In genomic region chr16:85141404-85141803, GRCm38 (mm10) we compare ENCODE assay signal across 29 mouse cellular contexts. TPM values are rescaled to one million over a fixed set of nuclear protein-coding genes. Genes with fewer than 3 reads are reported as not detected.
DNase-seq lines count a peak whose midpoint lies in the region; ATAC-seq and TF ChIP-seq lines count a peak whose summit lies in the region.
"Had no signal": no experiment of that assay in that cellular context is flagged by ENCODE, and none has a peak within 500 bp of the region (broad histone marks: within the 10 kb centered on the region; RNA-seq: fewer than 3 reads in every experiment).

No protein-coding gene starts in this region.

- DNase-seq in heart, adult 2 months = no peak
- DNase-seq in lung, postnatal 0 days (ENCODE audit: low spot score) = peak; percentile 25
- no peak for DNase-seq in lung, postnatal 14 days
- no peak for DNase-seq in stomach, postnatal 0 days (ENCODE audit: low spot score)
- no peak for DNase-seq in gastrocnemius, adult 18-20 months (ENCODE audit: low spot score)
- DNase-seq: adrenal gland, adult 8-10 months; adrenal gland, postnatal 25 days; B cell, adult 2 months; cerebellum, adult 18-20 months; cerebellum, adult 9-10 months; cerebellum, postnatal 25 days; gastrocnemius, postnatal 10 days; gastrocnemius, postnatal 36 days; heart, postnatal 10 days; heart, postnatal 36 days had no signal

- H3K4me1 ChIP-seq in heart, adult 2 months (ENCODE audit: control insufficient read depth, insufficient read depth, low read length) = peaks cover 10% of the 10 kb centered on the region
- peaks cover 31% of the 10 kb centered on the region for H3K4me1 ChIP-seq in heart, embryonic 12.5 days (replicated peaks)
- H3K4me1 ChIP-seq in lung, postnatal 0 days (ENCODE audit: insufficient read depth, low read depth, low read length) = 0 out of 2 replicates have a peak, but pooled peaks cover 3% of the 10 kb centered on the region
- H3K4me1 ChIP-seq in stomach, postnatal 0 days (replicated peaks; ENCODE audit: control insufficient read depth, insufficient read depth) = no peaks in the 10 kb centered on the region
- H3K4me1 ChIP-seq: intestine, embryonic 15.5 days had no signal

- H3K79me2 ChIP-seq in heart, adult 2 months (replicated peaks; ENCODE audit: control insufficient read depth, insufficient read depth, low read length) = peaks cover 5% of the 10 kb centered on the region

- 68% methylated on average over 4 of the region's 4 CpGs for WGBS in heart, adult 2 months
- 77% methylated on average over 4 of the region's 4 CpGs for WGBS in heart, embryonic 12.5 days
- 51% methylated on average over 4 of the region's 4 CpGs for WGBS in lung, postnatal 0 days
- 51% methylated on average over 4 of the region's 4 CpGs for WGBS in stomach, postnatal 0 days

- no peaks in the 10 kb centered on the region for H3K27me3 ChIP-seq in heart, adult 2 months (ENCODE audit: control insufficient read depth, insufficient read depth, low read length)
- no peaks in the 10 kb centered on the region for H3K27me3 ChIP-seq in heart, embryonic 12.5 days (replicated peaks)
- H3K27me3 ChIP-seq in lung, postnatal 0 days (replicated peaks; ENCODE audit: insufficient read depth, low read length) = no peaks in the 10 kb centered on the region
- H3K27me3 ChIP-seq in stomach, postnatal 0 days (ENCODE audit: control insufficient read depth, insufficient read depth, low read length) = no peaks in the 10 kb centered on the region
- H3K27me3 ChIP-seq: embryonic facial prominence, embryonic 12.5 days; embryonic facial prominence, embryonic 15.5 days; forebrain, embryonic 12.5 days; forebrain, embryonic 15.5 days; heart, embryonic 15.5 days; hindbrain, embryonic 13.5 days; intestine, embryonic 15.5 days had no signal

- no peak for ATAC-seq in heart, embryonic 12.5 days (ENCODE audit: insufficient number of reproducible peaks, low FRiP score)
- no peak for ATAC-seq in lung, postnatal 0 days
- ATAC-seq in stomach, postnatal 0 days (ENCODE audit: low FRiP score, low TSS enrichment) = peak; percentile 49
- ATAC-seq: activated CD4-positive, CD25-positive, alpha-beta regulatory T cell, adult 4 months; forebrain, embryonic 15.5 days; hindbrain, embryonic 16.5 days; intestine, embryonic 15.5 days had no signal

- peaks cover 9% of the 10 kb centered on the region for H3K36me3 ChIP-seq in heart, adult 2 months (ENCODE audit: control insufficient read depth, insufficient read depth, low read length)
- H3K36me3 ChIP-seq in heart, embryonic 12.5 days = no peaks in the 10 kb centered on the region
- H3K36me3 ChIP-seq in lung, postnatal 0 days (ENCODE audit: insufficient read depth, low read length) = no peaks in the 10 kb centered on the region
- H3K36me3 ChIP-seq in stomach, postnatal 0 days (ENCODE audit: control insufficient read depth, insufficient read depth, low read length) = no peaks in the 10 kb centered on the region
- H3K36me3 ChIP-seq: embryonic facial prominence, embryonic 12.5 days; embryonic facial prominence, embryonic 15.5 days; forebrain, embryonic 12.5 days; forebrain, embryonic 15.5 days; heart, embryonic 15.5 days; hindbrain, embryonic 13.5 days; intestine, embryonic 15.5 days had no signal

- H3K9ac ChIP-seq in heart, adult 2 months (ENCODE audit: low read depth, low read length) = no peak overlapping the region
- H3K9ac ChIP-seq in heart, embryonic 12.5 days = no peak overlapping the region
- H3K9ac ChIP-seq in lung, postnatal 0 days (replicated peaks; ENCODE audit: low read depth) = no peak overlapping the region
- no peak overlapping the region for H3K9ac ChIP-seq in stomach, postnatal 0 days (ENCODE audit: low read length)
- H3K9ac ChIP-seq: embryonic facial prominence, embryonic 12.5 days; embryonic facial prominence, embryonic 15.5 days; forebrain, embryonic 12.5 days; forebrain, embryonic 15.5 days; heart, embryonic 15.5 days; hindbrain, embryonic 13.5 days; intestine, embryonic 15.5 days had no signal

- intact Hi-C loops in heart, adult 2 months (cut with DNase I) = no loop called here

- no peak overlapping the region for H3K4me3 ChIP-seq in heart, adult 2 months
- no peak overlapping the region for H3K4me3 ChIP-seq in heart, embryonic 12.5 days
- no peak overlapping the region for H3K4me3 ChIP-seq in lung, postnatal 0 days (ENCODE audit: low read depth, low read length)
- no peak overlapping the region for H3K4me3 ChIP-seq in stomach, postnatal 0 days (ENCODE audit: low read depth, low read length)
- H3K4me3 ChIP-seq: embryonic facial prominence, embryonic 12.5 days; embryonic facial prominence, embryonic 15.5 days; erythroblast, embryonic 14.5 days; forebrain, embryonic 12.5 days; forebrain, embryonic 15.5 days; heart, embryonic 15.5 days; hindbrain, embryonic 10.5 days; hindbrain, embryonic 13.5 days; intestine, embryonic 15.5 days had no signal

- no peak for TF ChIP-seq EP300 in heart, adult 2 months (IDR thresholded peaks at IDR 0.05; ENCODE audit: insufficient read depth, low read depth, low read length)
- no peak for TF ChIP-seq EP300 in lung, postnatal 0 days (IDR thresholded peaks at IDR 0.05)
- no peak for TF ChIP-seq EP300 in stomach, postnatal 0 days (optimal IDR thresholded peaks at IDR 0.05)

- peak overlapping the region; percentile 33; the same call in 1 of the 2 replicates for H3K27ac ChIP-seq in heart, adult 2 months
- H3K27ac ChIP-seq in heart, embryonic 12.5 days (ENCODE audit: poor library complexity, severe bottlenecking) = no peak overlapping the region
- no peak overlapping the region for H3K27ac ChIP-seq in lung, postnatal 0 days (ENCODE audit: low read length)
- no peak overlapping the region; the same call in 1 of the 2 replicates for H3K27ac ChIP-seq in stomach, postnatal 0 days (replicated peaks)
- H3K27ac ChIP-seq: embryonic facial prominence, embryonic 12.5 days; embryonic facial prominence, embryonic 15.5 days; forebrain, embryonic 12.5 days; forebrain, embryonic 15.5 days; heart, embryonic 15.5 days; hindbrain, embryonic 10.5 days; hindbrain, embryonic 13.5 days; intestine, embryonic 15.5 days had no signal

- H3K4me2 ChIP-seq in heart, embryonic 12.5 days = no peak overlapping the region
- H3K4me2 ChIP-seq in lung, postnatal 0 days (replicated peaks; ENCODE audit: low read depth, low read length) = no peak overlapping the region
- H3K4me2 ChIP-seq in stomach, postnatal 0 days (replicated peaks; ENCODE audit: low read depth) = no peak overlapping the region
- H3K4me2 ChIP-seq: embryonic facial prominence, embryonic 12.5 days; embryonic facial prominence, embryonic 15.5 days; forebrain, embryonic 12.5 days; forebrain, embryonic 15.5 days; heart, embryonic 11.5 days; heart, embryonic 15.5 days; hindbrain, embryonic 13.5 days; intestine, embryonic 15.5 days had no signal

- H3K9me3 ChIP-seq in heart, embryonic 12.5 days (replicated peaks) = no peaks in the 10 kb centered on the region
- H3K9me3 ChIP-seq in lung, postnatal 0 days (ENCODE audit: low read length) = no peaks in the 10 kb centered on the region
- no peaks in the 10 kb centered on the region for H3K9me3 ChIP-seq in stomach, postnatal 0 days (ENCODE audit: control insufficient read depth, low read length)
- H3K9me3 ChIP-seq: embryonic facial prominence, embryonic 12.5 days; embryonic facial prominence, embryonic 15.5 days; forebrain, embryonic 12.5 days; forebrain, embryonic 15.5 days; heart, embryonic 15.5 days; hindbrain, embryonic 10.5 days; hindbrain, embryonic 13.5 days; intestine, embryonic 15.5 days had no signal

- TF ChIP-seq CTCF in heart, adult 2 months (IDR thresholded peaks at IDR 0.05) = no peak
- TF ChIP-seq CTCF in lung, postnatal 0 days (IDR thresholded peaks at IDR 0.05) = no peak
- TF ChIP-seq CTCF in stomach, postnatal 0 days (IDR thresholded peaks at IDR 0.05; ENCODE audit: low read depth) = no peak

- TF ChIP-seq POLR2A in heart, adult 2 months (IDR thresholded peaks at IDR 0.05; ENCODE audit: insufficient read depth, low read depth, low read length) = no peak

RNA-seq across cellular contexts. Expression of gene App, which starts 32.2 kb away (rescaled TPM):
- 100 to 1,000 TPM; 141 to 142 TPM for total RNA-seq in heart, adult 2 months (2021)
- 90.6 and 116 TPM in 2 replicates for polyA plus RNA-seq in heart, adult 2 months (2012; rRNA removed)
- 202 and 216 TPM in 2 replicates for polyA plus RNA-seq in heart, embryonic 12.5 days (2016; fragmentation: Nextera tagmentation; extraction: Ambion mirVana)
- 425 and 457 TPM in 2 replicates for polyA plus RNA-seq in lung, postnatal 0 days (2015; fragmentation: Nextera tagmentation; extraction: Ambion mirVana)
- 156 and 159 TPM in 2 replicates for polyA plus RNA-seq in stomach, postnatal 0 days (2015; fragmentation: Nextera tagmentation; extraction: Ambion mirVana)
- total RNA-seq in gastrocnemius, adult 18-20 months (2021) = 10 to 100 TPM; 68.7 to 96.8 TPM
- total RNA-seq: MEL had no signal
